Mouse (Mus musculus): ENCODE data around the gene Eif2d.

DNA sequence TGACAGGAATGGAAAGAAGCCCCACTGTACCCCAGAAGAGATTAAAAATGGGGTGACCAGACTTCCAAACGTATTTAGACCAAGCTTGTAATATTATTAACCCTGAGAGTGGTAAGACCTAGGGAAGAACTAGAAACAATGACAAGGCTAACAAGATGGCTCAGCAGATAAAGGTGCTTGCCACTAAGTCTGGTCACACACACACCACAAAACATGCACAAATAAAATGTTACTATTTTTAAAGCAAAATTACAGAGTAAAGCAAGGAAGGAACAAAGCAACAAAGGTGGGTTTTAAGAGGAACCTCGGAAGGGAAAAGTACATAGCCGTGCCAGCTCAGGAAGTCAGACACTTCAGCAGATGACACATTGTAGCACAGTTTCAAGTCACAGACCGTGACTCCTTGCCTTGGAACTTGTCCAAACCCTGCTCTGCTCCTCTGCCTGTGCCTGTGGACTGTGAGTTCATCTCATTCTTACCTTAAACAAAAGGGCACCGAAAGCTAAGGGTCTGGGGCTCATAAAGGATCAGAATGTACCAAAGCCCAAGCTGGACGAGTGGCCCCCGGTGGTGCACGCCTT is 17.9 kb upstream of the Eif2d start:
- TF ChIP-seq CTCF (IDR thresholded peaks at IDR 0.05; ENCODE audit: extremely low read depth, insufficient read length, insufficient replicate concordance, low read depth, low read length) (no peak), POLR2A (IDR thresholded peaks at IDR 0.05; ENCODE audit: low read depth, low read length) (no peak)

Data from small intestine, adult 2 months (tissue).